Mouse (Mus musculus) ES-Bruce4 (cell line): ENCODE results near the gene Nars2.

Experiments used
- CTCF ChIP-seq: IDR thresholded peaks from one replicate; pipeline ENCODE4 v1.8.1; 2011; ENCODE audit warnings: low read depth, low read length
- POLR2A ChIP-seq: IDR thresholded peaks from one replicate; pipeline ENCODE4 v1.8.1; 2011; ENCODE audit warnings: low read length; ENCODE audit not compliant: insufficient read depth

- TF ChIP-seq CTCF (no peak), POLR2A (no peak)
Measured at GRCm38 (mm10) chr7:97019303-97019702, 68.0 kb downstream of the Nars2 start.
